ENCODE assay signal across 8 mouse cellular contexts in genomic region chr16:48675607-48676006, GRCm38 (mm10).
DNase-seq lines count a peak whose midpoint lies in the region; ATAC-seq and TF ChIP-seq lines count a peak whose summit lies in the region.

No protein-coding gene starts in this region.

- H3K9me3 ChIP-seq in limb, embryonic 11.5 days (ENCODE audit: control insufficient read depth, low read length): no peaks in the 10 kb centered on the region

- no peak overlapping the region for H3K27ac ChIP-seq in kidney, adult 2 months (ENCODE audit: insufficient read depth, low read depth, low read length)
- H3K27ac ChIP-seq in limb, embryonic 11.5 days (replicated peaks; ENCODE audit: low read depth, low read length): no peak overlapping the region

- no peak for TF ChIP-seq POLR2A in kidney, adult 2 months (IDR thresholded peaks at IDR 0.05; ENCODE audit: low read depth, low read length)

- DNase-seq in heart, adult 18-20 months: peak; percentile 42 to 74
- no peak for DNase-seq in heart, adult 11 months
- DNase-seq in gastrocnemius, postnatal 14 days: peak; percentile 75
- peak; percentile 66 for DNase-seq in kidney, adult 2 months
- peak; percentile 87 for DNase-seq in limb, embryonic 11.5 days (ENCODE audit: low spot score)
- peak; percentile 8 to 20 for DNase-seq in spleen, postnatal 14 days (ENCODE audit: low spot score in 2 of 2)

- peak; percentile 74 for TF ChIP-seq CTCF in kidney, adult 2 months (conservative IDR thresholded peaks at IDR 0.05; ENCODE audit: insufficient read depth, insufficient read length, low read depth, low read length)

- H3K4me3 ChIP-seq in kidney, adult 2 months (ENCODE audit: insufficient read depth, low read depth, low read length): no peak overlapping the region
- H3K4me3 ChIP-seq in limb, embryonic 11.5 days (ENCODE audit: low read depth, low read length): no peak overlapping the region

- no peak overlapping the region for H3K9ac ChIP-seq in limb, embryonic 11.5 days (ENCODE audit: low read length)

- H3K27me3 ChIP-seq in kidney, adult 2 months (replicated peaks; ENCODE audit: control insufficient read depth, insufficient read depth, low read length): no peaks in the 10 kb centered on the region
- H3K27me3 ChIP-seq in limb, embryonic 11.5 days (ENCODE audit: control insufficient read depth, insufficient read depth, low read length): no peaks in the 10 kb centered on the region

- H3K4me2 ChIP-seq in limb, embryonic 11.5 days (ENCODE audit: low read depth, severe bottlenecking): no peak overlapping the region

- no peaks in the 10 kb centered on the region for H3K36me3 ChIP-seq in kidney, adult 2 months (ENCODE audit: control insufficient read depth, insufficient read depth, low read length)
- no peaks in the 10 kb centered on the region for H3K36me3 ChIP-seq in limb, embryonic 11.5 days (ENCODE audit: control insufficient read depth, insufficient read depth, low read length)

- WGBS in kidney, adult 2 months: 5% methylated on average over 10 of the region's 10 CpGs
- WGBS in limb, embryonic 11.5 days: 19% methylated on average over 10 of the region's 10 CpGs

- peak; percentile 78 for ATAC-seq in common myeloid progenitor, adult 5-6 weeks (replicated peaks; ENCODE audit: low read depth, poor library complexity, severe bottlenecking)
- ATAC-seq in limb, embryonic 11.5 days (ENCODE audit: insufficient number of reproducible peaks, low FRiP score, low TSS enrichment, low read depth): peak; percentile 73; the same call in 1 of the 2 replicates
- ATAC-seq in monocyte, adult 5-6 weeks (replicated peaks; ENCODE audit: insufficient number of reproducible peaks, low FRiP score, low TSS enrichment, poor library complexity, severe bottlenecking): peak; percentile 61; the same call in 1 of the 2 replicates

- H3K4me1 ChIP-seq in kidney, adult 2 months (ENCODE audit: control insufficient read depth, insufficient read depth, low read length): no peaks in the 10 kb centered on the region
- H3K4me1 ChIP-seq in limb, embryonic 11.5 days (ENCODE audit: control insufficient read depth, insufficient read depth, low read length): no peaks in the 10 kb centered on the region

- intact Hi-C loops in gastrocnemius, postnatal 14 days (cut with DNase I; ENCODE audit: low total_unique reads): no loop called here
